Mouse (Mus musculus): Measurements from ENCODE around the gene Efhd1. TPM values are rescaled to one million over a fixed set of nuclear protein-coding genes. Genes with fewer than 3 reads are reported as not detected.

Efhd1 gene
- polyA plus RNA-seq, 1 experiment from 2014 or later = 0.43 TPM

- no peaks in the 10 kb centered on the region for H3K4me1 ChIP-seq (replicated peaks)
- no peak overlapping the region for H3K27ac ChIP-seq
- H3K9me3 ChIP-seq = no peaks in the 10 kb centered on the region
- H3K9ac ChIP-seq (replicated peaks) = no peak overlapping the region
- no peak overlapping the region for H3K4me2 ChIP-seq
- H3K4me3 ChIP-seq (replicated peaks) = no peak overlapping the region
- H3K36me3 ChIP-seq = no peaks in the 10 kb centered on the region
- 85% methylated on average over 2 of the region's 2 CpGs for WGBS
- ATAC-seq (ENCODE audit: insufficient number of reproducible peaks, insufficient read depth, low FRiP score, low TSS enrichment, low read depth) = no peak
- H3K27me3 ChIP-seq = no peaks in the 10 kb centered on the region
Observed at GRCm38 (mm10) chr1:87313116-87313515, 49.0 kb downstream of the Efhd1 start.

- 91% methylated on average over 8 of the region's 8 CpGs for WGBS
- Histone ChIP-seq H3K4me1 (replicated peaks) (no peaks in the 10 kb centered on the region), H3K36me3 (no peaks in the 10 kb centered on the region), H3K4me2 (no peak overlapping the region), H3K9me3 (peaks cover 7% of the 10 kb centered on the region; the same call in 1 of the 2 replicates), H3K27me3 (no peaks in the 10 kb centered on the region), H3K9ac (replicated peaks) (no peak overlapping the region), H3K4me3 (replicated peaks) (no peak overlapping the region), H3K27ac (no peak overlapping the region)
- ATAC-seq (ENCODE audit: insufficient number of reproducible peaks, insufficient read depth, low FRiP score, low TSS enrichment, low read depth) = no peak
Observed at GRCm38 (mm10) chr1:87313843-87314570, 49.8 kb downstream of the Efhd1 start.

GRCm38 (mm10) chr1:87315431-87315830, 51.3 kb downstream of the Efhd1 start:
- Histone ChIP-seq H3K4me1 (replicated peaks) (no peaks in the 10 kb centered on the region), H3K27me3 (no peaks in the 10 kb centered on the region), H3K27ac (no peak overlapping the region), H3K9me3 (peaks cover 20% of the 10 kb centered on the region), H3K9ac (replicated peaks) (no peak overlapping the region), H3K4me3 (replicated peaks) (no peak overlapping the region), H3K4me2 (no peak overlapping the region), H3K36me3 (no peaks in the 10 kb centered on the region)
- WGBS = 92% methylated on average over 2 of the region's 2 CpGs
- no peak for ATAC-seq (ENCODE audit: insufficient number of reproducible peaks, insufficient read depth, low FRiP score, low TSS enrichment, low read depth)

- Histone ChIP-seq H3K4me1 (replicated peaks) (no peaks in the 10 kb centered on the region), H3K9me3 (peaks cover 23% of the 10 kb centered on the region), H3K36me3 (no peaks in the 10 kb centered on the region), H3K27ac (no peak overlapping the region), H3K9ac (replicated peaks) (no peak overlapping the region), H3K4me3 (replicated peaks) (no peak overlapping the region), H3K4me2 (no peak overlapping the region), H3K27me3 (no peaks in the 10 kb centered on the region)
- WGBS = 72% methylated on average over 2 of the region's 2 CpGs
- ATAC-seq (ENCODE audit: insufficient number of reproducible peaks, insufficient read depth, low FRiP score, low TSS enrichment, low read depth) = no peak
Observed at GRCm38 (mm10) chr1:87315894-87316293, 51.7 kb downstream of the Efhd1 start.

- no peak overlapping the region for H3K4me3 ChIP-seq (replicated peaks)
- no peaks in the 10 kb centered on the region for H3K36me3 ChIP-seq
- H3K4me2 ChIP-seq = no peak overlapping the region
- no peaks in the 10 kb centered on the region for H3K27me3 ChIP-seq
- H3K4me1 ChIP-seq (replicated peaks) = no peaks in the 10 kb centered on the region
- peaks cover 31% of the 10 kb centered on the region for H3K9me3 ChIP-seq
- ATAC-seq (ENCODE audit: insufficient number of reproducible peaks, insufficient read depth, low FRiP score, low TSS enrichment, low read depth) = no peak
- no peak overlapping the region for H3K9ac ChIP-seq (replicated peaks)
- 57% methylated on average over 3 of the region's 3 CpGs for WGBS
- H3K27ac ChIP-seq = no peak overlapping the region
Observed at GRCm38 (mm10) chr1:87316672-87317071, 52.5 kb downstream of the Efhd1 start.

- H3K27me3 ChIP-seq = no peaks in the 10 kb centered on the region
- no peak overlapping the region for H3K4me2 ChIP-seq
- no peak overlapping the region for H3K9ac ChIP-seq (replicated peaks)
- ATAC-seq (ENCODE audit: insufficient number of reproducible peaks, insufficient read depth, low FRiP score, low TSS enrichment, low read depth) = no peak
- H3K4me3 ChIP-seq (replicated peaks) = no peak overlapping the region
- no peak overlapping the region for H3K27ac ChIP-seq
- peaks cover 33% of the 10 kb centered on the region for H3K9me3 ChIP-seq
- WGBS = 14% methylated on average over 1 of the region's 1 CpGs
- no peaks in the 10 kb centered on the region for H3K36me3 ChIP-seq
- no peaks in the 10 kb centered on the region for H3K4me1 ChIP-seq (replicated peaks)
Observed at GRCm38 (mm10) chr1:87321071-87321470, 56.9 kb downstream of the Efhd1 start.

GRCm38 (mm10) chr1:87322778-87323177, 58.6 kb downstream of the Efhd1 start:
- WGBS = 91% methylated on average over 3 of the region's 3 CpGs
- peaks cover 33% of the 10 kb centered on the region for H3K9me3 ChIP-seq

GRCm38 (mm10) chr1:87324649-87325048, 60.5 kb downstream of the Efhd1 start:
- Histone ChIP-seq H3K36me3 (no peaks in the 10 kb centered on the region), H3K4me1 (replicated peaks) (peaks cover 6% of the 10 kb centered on the region), H3K9ac (replicated peaks) (no peak overlapping the region), H3K27ac (no peak overlapping the region), H3K4me2 (no peak overlapping the region), H3K27me3 (no peaks in the 10 kb centered on the region), H3K4me3 (replicated peaks) (no peak overlapping the region), H3K9me3 (peaks cover 20% of the 10 kb centered on the region)
- no peak for ATAC-seq (ENCODE audit: insufficient number of reproducible peaks, insufficient read depth, low FRiP score, low TSS enrichment, low read depth)

More at GRCm38 (mm10) chr1:87322778-87323177, 58.6 kb downstream of the Efhd1 start:
- Histone ChIP-seq H3K4me1 (replicated peaks) (no peaks in the 10 kb centered on the region), H3K36me3 (no peaks in the 10 kb centered on the region), H3K4me2 (no peak overlapping the region), H3K9ac (replicated peaks) (no peak overlapping the region), H3K27ac (no peak overlapping the region), H3K27me3 (no peaks in the 10 kb centered on the region), H3K4me3 (replicated peaks) (no peak overlapping the region)
- no peak for ATAC-seq (ENCODE audit: insufficient number of reproducible peaks, insufficient read depth, low FRiP score, low TSS enrichment, low read depth)

GRCm38 (mm10) chr1:87326742-87327163, 62.6 kb downstream of the Efhd1 start, which contains the start of gene Gigyf2:
Gigyf2 (plus strand) TSS chr1:87326998.
- peaks cover 6% of the 10 kb centered on the region for H3K4me1 ChIP-seq (replicated peaks)
- under 1% methylated on average over 29 of the region's 36 CpGs for WGBS
- peak within 1 kb of the TSS; percentile 74 for H3K4me2 ChIP-seq
- H3K27ac ChIP-seq = peak within 1 kb of the TSS; percentile 96
- no peaks in the 10 kb centered on the region for H3K27me3 ChIP-seq
- 0 out of 2 replicates have a peak, but pooled peaks cover 1% of the 10 kb centered on the region for H3K9me3 ChIP-seq
- H3K9ac ChIP-seq (replicated peaks) = peak within 1 kb of the TSS; percentile 93
- ATAC-seq (ENCODE audit: insufficient number of reproducible peaks, insufficient read depth, low FRiP score, low TSS enrichment, low read depth) = peak; percentile 97
- peak within 1 kb of the TSS; percentile 97 for H3K4me3 ChIP-seq (replicated peaks)
- H3K36me3 ChIP-seq = peaks cover 9% of the 10 kb centered on the region; the same call in 1 of the 2 replicates

GRCm38 (mm10) chr1:87327165-87327861, 63.1 kb downstream of the Efhd1 start:
- peak overlapping the region; percentile 97 for H3K4me3 ChIP-seq (replicated peaks)
- peak; percentile 21; the same call in 1 of the 2 replicates for ATAC-seq (ENCODE audit: insufficient number of reproducible peaks, insufficient read depth, low FRiP score, low TSS enrichment, low read depth)
- H3K36me3 ChIP-seq = peaks cover 12% of the 10 kb centered on the region; the same call in 1 of the 2 replicates
- peaks cover 6% of the 10 kb centered on the region for H3K4me1 ChIP-seq (replicated peaks)
- H3K4me2 ChIP-seq = peak overlapping the region; percentile 74
- peak overlapping the region; percentile 93 for H3K9ac ChIP-seq (replicated peaks)
- H3K9me3 ChIP-seq = no peaks in the 10 kb centered on the region
- WGBS = under 1% methylated on average over 51 of the region's 53 CpGs
- H3K27me3 ChIP-seq = no peaks in the 10 kb centered on the region
- H3K27ac ChIP-seq = peak overlapping the region; percentile 96

- WGBS = 94% methylated on average over 4 of the region's 4 CpGs
- H3K4me1 ChIP-seq (replicated peaks) = peaks cover 6% of the 10 kb centered on the region
- peaks cover 47% of the 10 kb centered on the region for H3K36me3 ChIP-seq
- no peak overlapping the region for H3K9ac ChIP-seq (replicated peaks)
- no peak overlapping the region for H3K4me3 ChIP-seq (replicated peaks)
- H3K27me3 ChIP-seq = no peaks in the 10 kb centered on the region
- no peak overlapping the region for H3K27ac ChIP-seq
- H3K4me2 ChIP-seq = no peak overlapping the region
- no peak for ATAC-seq (ENCODE audit: insufficient number of reproducible peaks, insufficient read depth, low FRiP score, low TSS enrichment, low read depth)
- H3K9me3 ChIP-seq = no peaks in the 10 kb centered on the region
Observed at GRCm38 (mm10) chr1:87331774-87332173, 67.6 kb downstream of the Efhd1 start.

Data from limb, embryonic 12.5 days (tissue).